Mouse (Mus musculus) mature B cell (primary cell): ENCODE measurements around the gene Tlr2.

Experiments
- in situ Hi-C: fragments of 300-500 bp; cut with MboI; formaldehyde crosslinking; loops from 2 replicates; pipeline ENCODE4 v1.14.3; 2019

Gene Tlr2

GRCm38 (mm10) chr3:83828145-83828611 lies 13.4 kb downstream of the Tlr2 start:
- in situ Hi-C loops: no loop called here

- in situ Hi-C loops: no loop called here
Observed at GRCm38 (mm10) chr3:83827684-83828083, 13.9 kb downstream of the Tlr2 start.

- in situ Hi-C loops: no loop called here
Observed at GRCm38 (mm10) chr3:83823774-83824173, 17.8 kb downstream of the Tlr2 start.

GRCm38 (mm10) chr3:83816372-83816925 lies 25.1 kb downstream of the Tlr2 start:
- in situ Hi-C loops: no loop called here

GRCm38 (mm10) chr3:83812863-83813262 lies 28.7 kb downstream of the Tlr2 start:
- in situ Hi-C loops: loop anchor here (5.0 kb wide), 1 partner anchor 79 kb away; no protein-coding TSS in a partner anchor

- in situ Hi-C loops: loop anchor here (5.0 kb wide), 1 partner anchor 80 kb away; no protein-coding TSS in a partner anchor
Observed at GRCm38 (mm10) chr3:83811987-83812386, 29.6 kb downstream of the Tlr2 start.

GRCm38 (mm10) chr3:83808483-83808882 lies 33.1 kb downstream of the Tlr2 start:
- in situ Hi-C loops: no loop called here

GRCm38 (mm10) chr3:83801649-83802155 lies 39.9 kb downstream of the Tlr2 start:
- in situ Hi-C loops: no loop called here

- in situ Hi-C loops: no loop called here
Observed at GRCm38 (mm10) chr3:83799486-83799885, 42.1 kb downstream of the Tlr2 start.

- in situ Hi-C loops: no loop called here
Observed at GRCm38 (mm10) chr3:83797828-83798227, 43.7 kb downstream of the Tlr2 start.

GRCm38 (mm10) chr3:83797098-83797497 lies 44.5 kb downstream of the Tlr2 start:
- in situ Hi-C loops: no loop called here

GRCm38 (mm10) chr3:83791444-83791843 lies 50.1 kb downstream of the Tlr2 start:
- in situ Hi-C loops: no loop called here

GRCm38 (mm10) chr3:83789651-83790451 lies 51.7 kb downstream of the Tlr2 start:
- in situ Hi-C loops: no loop called here

- in situ Hi-C loops: no loop called here
Observed at GRCm38 (mm10) chr3:83787776-83788305, 53.7 kb downstream of the Tlr2 start.

- in situ Hi-C loops: no loop called here
Observed at GRCm38 (mm10) chr3:83787086-83787485, 54.5 kb downstream of the Tlr2 start.
